Mouse (Mus musculus): Measurements from ENCODE around the gene Hspg2. TPM values are rescaled to one million over a fixed set of nuclear protein-coding genes. Genes with fewer than 3 reads are reported as not detected.
A peak's percentile ranks its signal among the peaks of the same experiment; 100 is the strongest.

Hspg2 gene
- polyA plus RNA-seq, 1 experiment from 2014 or later = 3.2 TPM

GRCm38 (mm10) chr4:137483871-137484270 lies 15.3 kb downstream of the Hspg2 start:
- peaks cover 90% of the 10 kb centered on the region for H3K4me1 ChIP-seq (replicated peaks)
- ATAC-seq (ENCODE audit: low read depth) = peak; percentile 45; the same call in 1 of the 2 replicates
- H3K9me3 ChIP-seq (replicated peaks) = no peaks in the 10 kb centered on the region
- H3K4me3 ChIP-seq (replicated peaks) = no peak overlapping the region
- peak; percentile 30 for DNase-seq
- H3K27me3 ChIP-seq = no peaks in the 10 kb centered on the region
- H3K9ac ChIP-seq = no peak overlapping the region
- no peaks in the 10 kb centered on the region for H3K36me3 ChIP-seq
- H3K4me2 ChIP-seq = peak overlapping the region; percentile 11; the same call in 1 of the 2 replicates
- 15% methylated on average over 16 of the region's 16 CpGs for WGBS (ENCODE audit: insufficient replicate concordance)
- peak overlapping the region; percentile 26; the same call in 1 of the 2 replicates for H3K27ac ChIP-seq

- no peak overlapping the region for H3K4me3 ChIP-seq (replicated peaks)
- no peaks in the 10 kb centered on the region for H3K36me3 ChIP-seq
- H3K27ac ChIP-seq = peak overlapping the region; percentile 26
- DNase-seq (no peak), ATAC-seq (ENCODE audit: low read depth) (no peak)
- WGBS (ENCODE audit: insufficient replicate concordance) = 75% methylated on average over 7 of the region's 7 CpGs
- H3K4me1 ChIP-seq (replicated peaks) = peaks cover 90% of the 10 kb centered on the region
- H3K4me2 ChIP-seq = peak overlapping the region; percentile 11; the same call in 1 of the 2 replicates
- no peak overlapping the region for H3K9ac ChIP-seq
- H3K9me3 ChIP-seq (replicated peaks) = no peaks in the 10 kb centered on the region
- no peaks in the 10 kb centered on the region for H3K27me3 ChIP-seq
Observed at GRCm38 (mm10) chr4:137484586-137484985, 16.0 kb downstream of the Hspg2 start.

- Histone ChIP-seq H3K36me3 (no peaks in the 10 kb centered on the region), H3K4me2 (no peak overlapping the region), H3K4me3 (replicated peaks) (no peak overlapping the region), H3K9ac (0 out of 2 replicates have a peak overlapping the region, but pooled peaks have one; percentile 4), H3K4me1 (replicated peaks) (peaks cover 92% of the 10 kb centered on the region), H3K27me3 (no peaks in the 10 kb centered on the region), H3K27ac (peak overlapping the region; percentile 68; the same call in 1 of the 2 replicates), H3K9me3 (replicated peaks) (no peaks in the 10 kb centered on the region)
- DNase-seq (no peak), ATAC-seq (ENCODE audit: low read depth) (no peak)
- 57% methylated on average over 14 of the region's 14 CpGs for WGBS (ENCODE audit: insufficient replicate concordance)
Observed at GRCm38 (mm10) chr4:137485258-137485960, 16.8 kb downstream of the Hspg2 start.

GRCm38 (mm10) chr4:137486081-137487014 lies 17.8 kb downstream of the Hspg2 start:
- no peaks in the 10 kb centered on the region for H3K9me3 ChIP-seq (replicated peaks)
- H3K36me3 ChIP-seq = no peaks in the 10 kb centered on the region
- H3K4me3 ChIP-seq (replicated peaks) = no peak overlapping the region
- peak overlapping the region; percentile 9 for H3K9ac ChIP-seq
- WGBS (ENCODE audit: insufficient replicate concordance) = 59% methylated on average over 20 of the region's 20 CpGs
- DNase-seq (no peak), ATAC-seq (ENCODE audit: low read depth) (no peak)
- peak overlapping the region; percentile 68 for H3K27ac ChIP-seq
- peaks cover 84% of the 10 kb centered on the region for H3K4me1 ChIP-seq (replicated peaks)
- H3K27me3 ChIP-seq = no peaks in the 10 kb centered on the region
- no peak overlapping the region for H3K4me2 ChIP-seq

GRCm38 (mm10) chr4:137487286-137488000 lies 18.9 kb downstream of the Hspg2 start:
- Histone ChIP-seq H3K4me3 (replicated peaks) (no peak overlapping the region), H3K36me3 (no peaks in the 10 kb centered on the region), H3K9me3 (replicated peaks) (no peaks in the 10 kb centered on the region), H3K27ac (peak overlapping the region; percentile 68), H3K4me1 (replicated peaks) (peaks cover 73% of the 10 kb centered on the region), H3K27me3 (no peaks in the 10 kb centered on the region), H3K9ac (peak overlapping the region; percentile 29), H3K4me2 (peak overlapping the region; percentile 39)
- DNase-seq = peak; percentile 26
- peak; percentile 66 for ATAC-seq (ENCODE audit: low read depth)
- 22% methylated on average over 10 of the region's 10 CpGs for WGBS (ENCODE audit: insufficient replicate concordance)

GRCm38 (mm10) chr4:137488038-137488437 lies 19.5 kb downstream of the Hspg2 start:
- no peak for DNase-seq
- Histone ChIP-seq H3K9me3 (replicated peaks) (no peaks in the 10 kb centered on the region), H3K9ac (peak overlapping the region; percentile 29; the same call in 1 of the 2 replicates), H3K4me3 (replicated peaks) (no peak overlapping the region), H3K4me1 (replicated peaks) (peaks cover 72% of the 10 kb centered on the region), H3K36me3 (no peaks in the 10 kb centered on the region), H3K4me2 (peak overlapping the region; percentile 39), H3K27ac (peak overlapping the region; percentile 68), H3K27me3 (no peaks in the 10 kb centered on the region)
- 26% methylated on average over 11 of the region's 11 CpGs for WGBS (ENCODE audit: insufficient replicate concordance)
- no peak for ATAC-seq (ENCODE audit: low read depth)

- peaks cover 68% of the 10 kb centered on the region for H3K4me1 ChIP-seq (replicated peaks)
- peak overlapping the region; percentile 39 for H3K4me2 ChIP-seq
- peak overlapping the region; percentile 68 for H3K27ac ChIP-seq
- no peak overlapping the region for H3K9ac ChIP-seq
- H3K9me3 ChIP-seq (replicated peaks) = no peaks in the 10 kb centered on the region
- WGBS (ENCODE audit: insufficient replicate concordance) = 27% methylated on average over 12 of the region's 12 CpGs
- no peaks in the 10 kb centered on the region for H3K27me3 ChIP-seq
- no peak overlapping the region for H3K4me3 ChIP-seq (replicated peaks)
- no peak for ATAC-seq (ENCODE audit: low read depth)
- H3K36me3 ChIP-seq = no peaks in the 10 kb centered on the region
- DNase-seq = no peak
Observed at GRCm38 (mm10) chr4:137488571-137489303, 20.2 kb downstream of the Hspg2 start.

GRCm38 (mm10) chr4:137489996-137490395 lies 21.4 kb downstream of the Hspg2 start:
- Histone ChIP-seq H3K4me2 (no peak overlapping the region), H3K4me3 (replicated peaks) (no peak overlapping the region), H3K9ac (no peak overlapping the region), H3K27ac (no peak overlapping the region), H3K27me3 (no peaks in the 10 kb centered on the region), H3K36me3 (no peaks in the 10 kb centered on the region), H3K9me3 (replicated peaks) (no peaks in the 10 kb centered on the region), H3K4me1 (replicated peaks) (peaks cover 64% of the 10 kb centered on the region)
- DNase-seq (no peak), ATAC-seq (ENCODE audit: low read depth) (no peak)
- WGBS (ENCODE audit: insufficient replicate concordance) = 29% methylated on average over 8 of the region's 8 CpGs

GRCm38 (mm10) chr4:137492563-137492962 lies 24.0 kb downstream of the Hspg2 start:
- peaks cover 46% of the 10 kb centered on the region for H3K4me1 ChIP-seq (replicated peaks)

GRCm38 (mm10) chr4:137493187-137493586 lies 24.6 kb downstream of the Hspg2 start:
- 69% methylated on average over 4 of the region's 4 CpGs for WGBS (ENCODE audit: insufficient replicate concordance)
- Histone ChIP-seq H3K4me1 (replicated peaks) (peaks cover 46% of the 10 kb centered on the region), H3K27ac (no peak overlapping the region), H3K9me3 (replicated peaks) (no peaks in the 10 kb centered on the region), H3K4me2 (no peak overlapping the region), H3K36me3 (no peaks in the 10 kb centered on the region), H3K4me3 (replicated peaks) (no peak overlapping the region), H3K27me3 (no peaks in the 10 kb centered on the region), H3K9ac (no peak overlapping the region)
- DNase-seq (no peak), ATAC-seq (ENCODE audit: low read depth) (no peak)

More at GRCm38 (mm10) chr4:137492563-137492962, 24.0 kb downstream of the Hspg2 start:
- ATAC-seq (ENCODE audit: low read depth) (no peak), DNase-seq (no peak)
- no peak overlapping the region for H3K27ac ChIP-seq
- WGBS (ENCODE audit: insufficient replicate concordance) = 73% methylated on average over 11 of the region's 11 CpGs
- no peak overlapping the region for H3K4me2 ChIP-seq
- no peaks in the 10 kb centered on the region for H3K36me3 ChIP-seq
- no peak overlapping the region for H3K9ac ChIP-seq
- H3K27me3 ChIP-seq = no peaks in the 10 kb centered on the region
- H3K9me3 ChIP-seq (replicated peaks) = no peaks in the 10 kb centered on the region
- no peak overlapping the region for H3K4me3 ChIP-seq (replicated peaks)

Data from liver, embryonic 13.5 days (tissue).